Comparison of ENCODE assay signal across 24 mouse cellular contexts in genomic region chr19:40825636-40826035, GRCm38 (mm10).
"Had no signal": no experiment of that assay in that cellular context is flagged by ENCODE, and none has a peak within 500 bp of the region (broad histone marks: within the 10 kb centered on the region; RNA-seq: fewer than 3 reads in every experiment).

No protein-coding gene starts in this region.

- ATAC-seq: liver, postnatal 0 days; lung, postnatal 0 days; midbrain, embryonic 16.5 days had no signal

- H3K4me3 ChIP-seq: lung, embryonic 15.5 days; midbrain, embryonic 10.5 days; midbrain, embryonic 12.5 days; myocyte; neural tube, embryonic 13.5 days; neural tube, embryonic 15.5 days; stomach, embryonic 15.5 days had no signal

- H3K36me3 ChIP-seq: lung, embryonic 15.5 days; midbrain, embryonic 10.5 days; midbrain, embryonic 12.5 days; neural tube, embryonic 13.5 days; neural tube, embryonic 15.5 days; stomach, embryonic 15.5 days had no signal

- H3K9me3 ChIP-seq: lung, embryonic 15.5 days; midbrain, embryonic 10.5 days; midbrain, embryonic 12.5 days; neural tube, embryonic 13.5 days; neural tube, embryonic 15.5 days; stomach, embryonic 15.5 days had no signal

- H3K27me3 ChIP-seq: lung, embryonic 15.5 days; neural tube, embryonic 13.5 days; neural tube, embryonic 15.5 days; stomach, embryonic 15.5 days had no signal

- DNase-seq: liver, postnatal 0 days; lung, adult 2 months; lung, postnatal 14 days; lung, postnatal 36 days; midbrain, embryonic 14.5 days; retina, postnatal 1 day; right cerebral cortex, adult 18-20 months; right cerebral cortex, postnatal 25 days; right cerebral cortex, postnatal 4 days; spleen, adult 18-20 months; thymus, adult 2 months; thymus, postnatal 25 days; thymus, postnatal 4 days had no signal

- H3K4me2 ChIP-seq: lung, embryonic 15.5 days; midbrain, embryonic 12.5 days; neural tube, embryonic 13.5 days; neural tube, embryonic 15.5 days; stomach, embryonic 15.5 days had no signal

- H3K9ac ChIP-seq: liver, postnatal 0 days; lung, embryonic 15.5 days; midbrain, embryonic 12.5 days; neural tube, embryonic 13.5 days; neural tube, embryonic 15.5 days; stomach, embryonic 15.5 days had no signal

- H3K27ac ChIP-seq: lung, embryonic 15.5 days; macrophage; midbrain, embryonic 10.5 days; midbrain, embryonic 12.5 days; neural tube, embryonic 13.5 days; neural tube, embryonic 15.5 days; stomach, embryonic 15.5 days; stomach, postnatal 0 days had no signal
